Mouse (Mus musculus) intestine, postnatal 0 days (tissue): Measurements from ENCODE around the gene Fam83e. TPM values are rescaled to one million over a fixed set of nuclear protein-coding genes. Genes with fewer than 3 reads are reported as not detected.
A peak's percentile ranks its signal among the peaks of the same experiment; 100 is the strongest.

ENCODE experiments used
- ATAC-seq: fragments of 200-750 bp; cut with Nextera tagmentation; 2 replicates; pipeline ENCODE4 v1.8.0; 2017; ENCODE audit warnings: mild to moderate bottlenecking, moderate TSS enrichment, moderate library complexity
- H3K27ac ChIP-seq: fragments of 300-500 bp; sonication (generic); 2 replicates; pipeline ENCODE4 v1.5.1; 2014; ENCODE audit warnings: mild to moderate bottlenecking, low read depth, low read length, moderate library complexity
- H3K27me3 ChIP-seq: fragments of 300-500 bp; sonication (generic); replicated peaks from 2 replicates; pipeline ENCODE4 v1.6.1; 2014; ENCODE audit warnings: low read length, mixed read lengths; ENCODE audit not compliant: control insufficient read depth, insufficient read depth
- H3K36me3 ChIP-seq: fragments of 300-500 bp; sonication (generic); 2 replicates; pipeline ENCODE4 v1.6.1; 2014; ENCODE audit warnings: mild to moderate bottlenecking, moderate library complexity; ENCODE audit not compliant: control insufficient read depth, insufficient read depth
- H3K4me1 ChIP-seq: fragments of 300-500 bp; sonication (generic); replicated peaks from 2 replicates; pipeline ENCODE4 v1.6.1; 2014; ENCODE audit warnings: antibody characterized with exemption, low read length, mixed read lengths; ENCODE audit not compliant: control insufficient read depth, insufficient read depth
- H3K4me2 ChIP-seq: fragments of 300-500 bp; sonication (generic); replicated peaks from 2 replicates; pipeline ENCODE4 v1.6.1; 2014; ENCODE audit warnings: low read depth, mild to moderate bottlenecking, moderate library complexity
- H3K4me3 ChIP-seq: fragments of 300-500 bp; sonication (generic); 2 replicates; pipeline ENCODE4 v1.5.1; 2014; ENCODE audit warnings: low read depth, low read length
- H3K9ac ChIP-seq: fragments of 300-500 bp; sonication (generic); 2 replicates; pipeline ENCODE4 v1.6.1; 2014; ENCODE audit warnings: mild to moderate bottlenecking, low read depth, low read length
- H3K9me3 ChIP-seq: fragments of 300-500 bp; sonication (generic); 2 replicates; pipeline ENCODE4 v1.6.1; 2016; ENCODE audit warnings: mixed run types; ENCODE audit not compliant: control insufficient read depth
- CTCF ChIP-seq: sonication (generic); IDR thresholded peaks from 2 replicates; pipeline ENCODE4 v1.5.1; 2016; ENCODE audit warnings: low read depth, mild to moderate bottlenecking, control low read depth, antibody characterized with exemption, moderate library complexity
- WGBS: fragments of 180-500 bp; shearing (Covaris S2); extraction: QIAGEN DNeasy Blood & Tissue Kit; methylation state at CpG from one replicate; pipeline ENCODE4 v1.1.7; 2014; 5-methylcytosine and 5-hydroxymethylcytosine counted together
- polyA plus RNA-seq: library from polyadenylated mRNA; unstranded; fragments of >200 nt; fragmentation: Nextera tagmentation; extraction: Ambion mirVana; gene quantifications from 2 replicates; pipeline ENCODE4 v1.2.1, GENCODE M21; 2015

Gene Fam83e
- polyA plus RNA-seq, 1 experiment from 2014 or later = 16.7 TPM

- Histone ChIP-seq H3K4me3 (peak overlapping the region; percentile 67; the same call in 1 of the 2 replicates), H3K4me1 (peaks cover 19% of the 10 kb centered on the region; the same call in 1 of the 2 replicates), H3K36me3 (peaks cover 38% of the 10 kb centered on the region), H3K9ac (peak overlapping the region; percentile 79; the same call in 1 of the 2 replicates), H3K9me3 (no peaks in the 10 kb centered on the region), H3K27me3 (no peaks in the 10 kb centered on the region), H3K27ac (no peak overlapping the region), H3K4me2 (peak overlapping the region; percentile 88)
- no peak for ATAC-seq
- 87% methylated on average over 3 of the region's 3 CpGs for WGBS
- no peak for TF ChIP-seq CTCF
Measured at GRCm38 (mm10) chr7:45716460-45716857, 4.6 kb upstream of the Fam83e start.

GRCm38 (mm10) chr7:45716952-45717917 is 3.8 kb upstream of the Fam83e start:
- Histone ChIP-seq H3K9me3 (no peaks in the 10 kb centered on the region), H3K4me2 (peak overlapping the region; percentile 67), H3K9ac (peak overlapping the region; percentile 79), H3K27me3 (no peaks in the 10 kb centered on the region), H3K36me3 (peaks cover 31% of the 10 kb centered on the region), H3K4me1 (peaks cover 19% of the 10 kb centered on the region; the same call in 1 of the 2 replicates), H3K27ac (peak overlapping the region; percentile 82), H3K4me3 (peak overlapping the region; percentile 67)
- no peak for ATAC-seq
- WGBS = 6% methylated on average over 31 of the region's 31 CpGs
- no peak for TF ChIP-seq CTCF

- H3K36me3 ChIP-seq = peaks cover 30% of the 10 kb centered on the region
- H3K27me3 ChIP-seq = no peaks in the 10 kb centered on the region
- peak within 1 kb of the TSS; percentile 78 for H3K4me2 ChIP-seq
- peak; percentile 16 for ATAC-seq
- no peaks in the 10 kb centered on the region for H3K9me3 ChIP-seq
- peak; percentile 36 for TF ChIP-seq CTCF
- 0% methylated on average over 41 of the region's 41 CpGs for WGBS
- peak within 1 kb of the TSS; percentile 67 for H3K4me3 ChIP-seq
- H3K4me1 ChIP-seq = peaks cover 19% of the 10 kb centered on the region; the same call in 1 of the 2 replicates
- peak within 1 kb of the TSS; percentile 79 for H3K9ac ChIP-seq
- peak within 1 kb of the TSS; percentile 82 for H3K27ac ChIP-seq
Measured at GRCm38 (mm10) chr7:45717918-45718297, 3.1 kb upstream of the Fam83e start, which contains the start of gene Sphk2. TSS of gene Sphk2 (minus strand) at chr7:45718002.

- Histone ChIP-seq H3K36me3 (peaks cover 29% of the 10 kb centered on the region), H3K27ac (peak overlapping the region; percentile 79), H3K27me3 (no peaks in the 10 kb centered on the region), H3K4me2 (peak overlapping the region; percentile 78), H3K9ac (peak overlapping the region; percentile 79), H3K9me3 (no peaks in the 10 kb centered on the region), H3K4me3 (peak overlapping the region; percentile 67), H3K4me1 (peaks cover 19% of the 10 kb centered on the region; the same call in 1 of the 2 replicates)
- TF ChIP-seq CTCF = no peak
- under 1% methylated on average over 20 of the region's 20 CpGs for WGBS
- ATAC-seq = no peak
Measured at GRCm38 (mm10) chr7:45718331-45718730, 2.7 kb upstream of the Fam83e start.

GRCm38 (mm10) chr7:45719180-45719579 is 1.8 kb upstream of the Fam83e start:
- TF ChIP-seq CTCF = no peak
- H3K9ac ChIP-seq = peak overlapping the region; percentile 79
- no peaks in the 10 kb centered on the region for H3K27me3 ChIP-seq
- WGBS = 62% methylated on average over 10 of the region's 10 CpGs
- peak overlapping the region; percentile 67 for H3K4me3 ChIP-seq
- peak overlapping the region; percentile 78 for H3K4me2 ChIP-seq
- peaks cover 19% of the 10 kb centered on the region; the same call in 1 of the 2 replicates for H3K4me1 ChIP-seq
- peak overlapping the region; percentile 79; the same call in 1 of the 2 replicates for H3K27ac ChIP-seq
- no peaks in the 10 kb centered on the region for H3K9me3 ChIP-seq
- no peak for ATAC-seq
- peaks cover 35% of the 10 kb centered on the region for H3K36me3 ChIP-seq

GRCm38 (mm10) chr7:45719738-45720412 is 1.1 kb upstream of the Fam83e start:
- peaks cover 41% of the 10 kb centered on the region for H3K36me3 ChIP-seq
- H3K27ac ChIP-seq = peak overlapping the region; percentile 86; the same call in 1 of the 2 replicates
- WGBS = 81% methylated on average over 15 of the region's 16 CpGs

More at GRCm38 (mm10) chr7:45719738-45720412, 1.1 kb upstream of the Fam83e start:
- no peak for ATAC-seq
- H3K9me3 ChIP-seq = no peaks in the 10 kb centered on the region
- no peaks in the 10 kb centered on the region for H3K27me3 ChIP-seq
- H3K4me2 ChIP-seq = peak overlapping the region; percentile 78
- peak overlapping the region; percentile 79; the same call in 1 of the 2 replicates for H3K9ac ChIP-seq
- H3K4me3 ChIP-seq = peak overlapping the region; percentile 67; the same call in 1 of the 2 replicates
- peaks cover 16% of the 10 kb centered on the region; the same call in 1 of the 2 replicates for H3K4me1 ChIP-seq
- TF ChIP-seq CTCF = no peak
